Mouse (Mus musculus): ENCODE measurements around the gene Amdhd1. TPM values are rescaled to one million over a fixed set of nuclear protein-coding genes. Genes with fewer than 3 reads are reported as not detected.

Gene Amdhd1
- 0.11 TPM in 1 of 2 replicates, not detected in the other for polyA plus RNA-seq (2014; fragmentation: Nextera tagmentation; extraction: Ambion mirVana)

DNA sequence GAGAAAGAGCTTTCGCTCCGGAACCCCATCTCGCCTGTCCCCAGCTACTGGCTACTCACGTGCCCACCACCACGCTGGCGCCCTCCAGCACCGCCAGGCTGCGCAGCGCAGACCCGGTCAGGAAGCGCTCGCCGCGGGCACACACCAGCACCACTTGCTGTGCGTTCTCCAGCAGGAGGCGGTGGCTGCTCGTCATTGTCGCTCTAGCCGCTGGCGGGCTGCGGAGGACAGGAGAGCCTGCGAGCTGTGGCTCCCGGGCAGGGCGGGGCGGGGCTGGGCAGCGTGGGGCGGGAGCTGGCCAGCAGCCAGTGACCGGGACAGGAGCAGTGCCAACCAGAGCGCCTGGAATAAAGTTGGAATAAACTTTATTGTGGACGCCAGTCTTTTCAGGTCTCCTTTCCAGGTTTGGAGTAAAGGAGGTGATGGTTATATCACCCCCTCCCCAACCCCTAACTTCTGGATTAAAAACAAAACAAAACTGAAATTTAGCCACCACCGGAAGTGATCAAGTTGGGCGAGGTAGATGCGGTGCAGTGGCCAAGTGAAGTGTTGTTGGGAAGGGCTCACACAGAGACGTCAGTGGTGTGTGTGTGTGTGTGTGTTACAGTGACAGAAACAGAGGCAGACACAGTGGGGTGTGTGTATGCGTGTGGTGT is at the start of gene Amdhd1:
Gene Amdhd1, minus strand, starts transcription at position 259 of the 656 bp plus-strand sequence.
- Histone ChIP-seq H3K9me3 (ENCODE audit: control insufficient read depth, low read length) (no peaks in the 10 kb centered on the region), H3K27me3 (ENCODE audit: control insufficient read depth, insufficient read depth, low read length) (no peaks in the 10 kb centered on the region; the same call in 1 of the 2 replicates), H3K4me1 (ENCODE audit: control insufficient read depth, insufficient read depth, low read length) (peaks cover 4% of the 10 kb centered on the region; the same call in 1 of the 2 replicates), H3K4me3 (ENCODE audit: low read depth, low read length) (peak within 1 kb of the TSS; percentile 31), H3K4me2 (peak within 1 kb of the TSS; percentile 59), H3K36me3 (ENCODE audit: control insufficient read depth, insufficient read depth, low read length) (no peaks in the 10 kb centered on the region), H3K27ac (ENCODE audit: low read depth, low read length) (no peak within 1 kb of the TSS), H3K9ac (ENCODE audit: low read length) (peak within 1 kb of the TSS; percentile 54)
- ATAC-seq (ENCODE audit: low FRiP score): peak; percentile 95
- DNase-seq (ENCODE audit: low spot score, missing footprints): peak; percentile 93
- WGBS: 4% methylated on average over 35 of the region's 35 CpGs

DNA sequence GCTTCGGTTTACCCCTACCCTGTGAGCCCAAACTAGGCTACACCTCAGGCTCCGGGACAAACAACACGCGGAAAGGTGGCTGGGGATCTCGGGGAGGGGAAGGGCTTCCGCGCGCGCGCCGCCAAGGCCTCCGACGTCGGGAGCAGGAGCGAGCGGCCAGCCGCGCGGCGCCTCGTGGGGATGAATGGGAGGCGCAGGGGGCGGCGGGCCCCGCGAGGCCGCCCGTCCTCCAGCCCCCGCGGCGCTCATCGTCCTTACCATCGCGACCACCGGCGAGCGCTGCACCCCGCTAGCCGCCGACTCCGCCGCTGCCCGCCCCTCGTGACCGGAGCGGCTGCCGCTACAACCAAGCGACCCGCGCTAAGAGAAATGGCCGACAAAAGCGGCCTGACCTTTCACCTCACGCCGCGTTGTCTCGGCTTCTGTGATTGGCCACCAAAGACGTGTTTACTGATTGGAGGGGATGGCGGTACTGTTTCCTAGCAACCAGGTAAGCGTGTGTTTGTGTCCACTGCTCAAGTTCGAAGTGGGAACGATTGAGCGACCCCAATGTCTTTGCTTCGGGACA is 49.5 kb upstream of the Amdhd1 start, which contains the start of gene Snrpf:
Gene Snrpf, minus strand, starts transcription at position 426 of the 568 bp plus-strand sequence.
- H3K27me3 ChIP-seq (ENCODE audit: control insufficient read depth, insufficient read depth, low read length): no peaks in the 10 kb centered on the region
- H3K4me1 ChIP-seq (ENCODE audit: control insufficient read depth, insufficient read depth, low read length): peaks cover 7% of the 10 kb centered on the region
- DNase-seq (ENCODE audit: low spot score, missing footprints) (peak; percentile 100), ATAC-seq (ENCODE audit: low FRiP score) (peak; percentile 91)
- H3K9me3 ChIP-seq (ENCODE audit: control insufficient read depth, low read length): no peaks in the 10 kb centered on the region
- H3K9ac ChIP-seq (ENCODE audit: low read length): peak within 1 kb of the TSS; percentile 92
- H3K27ac ChIP-seq (ENCODE audit: low read depth, low read length): peak within 1 kb of the TSS; percentile 59
- H3K4me3 ChIP-seq (ENCODE audit: low read depth, low read length): peak within 1 kb of the TSS; percentile 85
- under 1% methylated on average over 63 of the region's 63 CpGs for WGBS
- H3K36me3 ChIP-seq (ENCODE audit: control insufficient read depth, insufficient read depth, low read length): no peaks in the 10 kb centered on the region
- H3K4me2 ChIP-seq: peak within 1 kb of the TSS; percentile 94

- Histone ChIP-seq H3K4me1 (ENCODE audit: control insufficient read depth, insufficient read depth, low read length) (peaks cover 7% of the 10 kb centered on the region), H3K4me2 (peak overlapping the region; percentile 94), H3K27me3 (ENCODE audit: control insufficient read depth, insufficient read depth, low read length) (no peaks in the 10 kb centered on the region), H3K9me3 (ENCODE audit: control insufficient read depth, low read length) (no peaks in the 10 kb centered on the region), H3K36me3 (ENCODE audit: control insufficient read depth, insufficient read depth, low read length) (no peaks in the 10 kb centered on the region), H3K4me3 (ENCODE audit: low read depth, low read length) (peak overlapping the region; percentile 85), H3K27ac (ENCODE audit: low read depth, low read length) (peak overlapping the region; percentile 59; the same call in 1 of the 2 replicates), H3K9ac (ENCODE audit: low read length) (peak overlapping the region; percentile 92)
- WGBS: 2% methylated on average over 11 of the region's 11 CpGs
- DNase-seq (ENCODE audit: low spot score, missing footprints) (peak; percentile 88), ATAC-seq (ENCODE audit: low FRiP score) (peak; percentile 15)
These were observed 49.0 kb upstream of the Amdhd1 start for GRCm38 (mm10) chr10:93588796-93589195.

DNA sequence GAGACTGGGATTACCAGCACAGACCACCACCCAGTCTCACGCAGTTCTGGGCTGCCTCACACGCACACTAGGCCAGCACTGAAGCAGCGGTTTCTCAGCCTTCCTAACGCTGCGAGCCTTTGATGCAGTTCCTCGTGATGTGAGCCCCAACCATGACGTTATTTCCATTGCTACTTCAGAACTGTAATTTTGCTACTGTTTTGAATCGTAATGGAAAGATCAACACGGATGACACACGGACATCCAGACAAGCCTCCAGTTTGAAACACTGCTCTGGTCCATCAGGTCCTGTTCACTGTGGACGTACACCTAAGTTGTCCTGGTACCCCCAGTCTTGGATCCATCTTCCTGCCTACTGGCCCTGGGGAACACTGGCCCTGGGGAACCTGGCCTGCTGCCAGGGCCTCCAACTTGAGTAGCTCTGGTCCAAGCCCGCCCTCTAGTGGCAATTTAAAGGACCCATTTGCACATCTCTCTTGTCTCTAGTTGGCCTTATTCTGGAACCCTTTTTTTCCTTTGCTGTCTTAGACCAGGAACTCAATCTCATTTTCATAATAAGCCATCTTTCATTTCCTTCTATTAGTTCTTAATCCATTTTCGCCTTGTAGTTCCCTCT is 37.5 kb upstream of the Amdhd1 start:
- DNase-seq (ENCODE audit: low spot score, missing footprints): peak; percentile 94
- no peaks in the 10 kb centered on the region for H3K27me3 ChIP-seq (ENCODE audit: control insufficient read depth, insufficient read depth, low read length)
- no peak overlapping the region for H3K4me2 ChIP-seq
- H3K4me1 ChIP-seq (ENCODE audit: control insufficient read depth, insufficient read depth, low read length): no peaks in the 10 kb centered on the region
- peaks cover 4% of the 10 kb centered on the region; the same call in 1 of the 2 replicates for H3K36me3 ChIP-seq (ENCODE audit: control insufficient read depth, insufficient read depth, low read length)
- 68% methylated on average over 13 of the region's 13 CpGs for WGBS
- no peak overlapping the region for H3K9ac ChIP-seq (ENCODE audit: low read length)
- ATAC-seq (ENCODE audit: low FRiP score): peak; percentile 30; the same call in 1 of the 2 replicates
- no peak overlapping the region for H3K4me3 ChIP-seq (ENCODE audit: low read depth, low read length)
- no peaks in the 10 kb centered on the region for H3K9me3 ChIP-seq (ENCODE audit: control insufficient read depth, low read length)
- H3K27ac ChIP-seq (ENCODE audit: low read depth, low read length): no peak overlapping the region

DNA sequence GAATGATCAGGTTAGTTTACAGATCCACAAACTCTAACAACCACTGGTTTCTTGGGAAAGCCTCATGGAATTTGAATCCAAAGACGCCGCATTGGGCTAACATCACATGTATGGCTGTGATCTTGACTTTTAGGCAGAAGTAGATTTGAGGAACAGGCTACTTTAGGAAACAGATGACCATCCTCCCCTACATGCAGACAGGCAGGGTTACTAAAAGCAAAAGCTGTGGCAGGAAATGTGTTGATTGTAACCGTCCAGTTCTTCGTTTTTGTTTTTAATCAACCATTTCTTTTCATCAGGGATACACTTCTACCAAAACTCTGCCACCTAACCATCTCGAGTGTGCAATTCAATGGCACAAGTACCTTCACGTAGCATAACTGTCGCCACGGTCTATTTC is 36.1 kb upstream of the Amdhd1 start:
- no peaks in the 10 kb centered on the region for H3K4me1 ChIP-seq (ENCODE audit: control insufficient read depth, insufficient read depth, low read length)
- no peak for ATAC-seq (ENCODE audit: low FRiP score)
- no peak overlapping the region for H3K9ac ChIP-seq (ENCODE audit: low read length)
- no peak for DNase-seq (ENCODE audit: low spot score, missing footprints)
- H3K4me2 ChIP-seq: no peak overlapping the region
- no peak overlapping the region for H3K4me3 ChIP-seq (ENCODE audit: low read depth, low read length)
- no peak overlapping the region for H3K27ac ChIP-seq (ENCODE audit: low read depth, low read length)
- H3K36me3 ChIP-seq (ENCODE audit: control insufficient read depth, insufficient read depth, low read length): no peaks in the 10 kb centered on the region
- no peaks in the 10 kb centered on the region for H3K9me3 ChIP-seq (ENCODE audit: control insufficient read depth, low read length)
- 92% methylated on average over 8 of the region's 8 CpGs for WGBS
- H3K27me3 ChIP-seq (ENCODE audit: control insufficient read depth, insufficient read depth, low read length): no peaks in the 10 kb centered on the region

- ATAC-seq (ENCODE audit: low FRiP score): no peak
- WGBS: 67% methylated on average over 4 of the region's 4 CpGs
These were observed 35.1 kb upstream of the Amdhd1 start for GRCm38 (mm10) chr10:93574966-93575365.

DNA sequence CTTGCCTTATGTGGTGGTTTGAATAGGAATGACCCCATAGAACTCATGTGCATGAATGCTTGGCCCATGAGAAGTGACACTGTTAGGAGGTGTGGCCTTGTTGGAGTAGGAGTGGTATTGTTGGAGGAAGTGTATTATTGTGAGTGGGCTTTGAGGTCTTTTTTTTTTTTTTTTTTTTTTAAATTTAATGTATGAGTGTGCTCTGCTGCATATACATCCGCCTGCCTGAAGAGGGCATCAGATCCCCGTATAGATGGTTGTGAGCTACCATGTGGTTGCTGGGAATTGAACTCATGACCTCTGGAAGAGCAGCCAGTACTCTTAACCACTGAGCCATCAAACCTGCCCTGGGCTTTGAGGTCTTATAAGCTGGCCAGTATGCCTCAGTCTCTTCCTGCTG is 32.4 kb upstream of the Amdhd1 start:
- Histone ChIP-seq H3K9me3 (ENCODE audit: control insufficient read depth, low read length) (no peaks in the 10 kb centered on the region), H3K27ac (ENCODE audit: low read depth, low read length) (no peak overlapping the region), H3K4me2 (no peak overlapping the region), H3K27me3 (ENCODE audit: control insufficient read depth, insufficient read depth, low read length) (no peaks in the 10 kb centered on the region), H3K4me1 (ENCODE audit: control insufficient read depth, insufficient read depth, low read length) (no peaks in the 10 kb centered on the region), H3K4me3 (ENCODE audit: low read depth, low read length) (no peak overlapping the region), H3K9ac (ENCODE audit: low read length) (no peak overlapping the region), H3K36me3 (ENCODE audit: control insufficient read depth, insufficient read depth, low read length) (no peaks in the 10 kb centered on the region)
- DNase-seq (ENCODE audit: low spot score, missing footprints): no peak
- WGBS: 68% methylated on average over 2 of the region's 2 CpGs
- ATAC-seq (ENCODE audit: low FRiP score): no peak

More at GRCm38 (mm10) chr10:93574966-93575365, 35.1 kb upstream of the Amdhd1 start:
- Histone ChIP-seq H3K9ac (ENCODE audit: low read length) (no peak overlapping the region), H3K27me3 (ENCODE audit: control insufficient read depth, insufficient read depth, low read length) (no peaks in the 10 kb centered on the region), H3K4me1 (ENCODE audit: control insufficient read depth, insufficient read depth, low read length) (no peaks in the 10 kb centered on the region), H3K36me3 (ENCODE audit: control insufficient read depth, insufficient read depth, low read length) (no peaks in the 10 kb centered on the region), H3K4me2 (no peak overlapping the region), H3K4me3 (ENCODE audit: low read depth, low read length) (no peak overlapping the region), H3K27ac (ENCODE audit: low read depth, low read length) (no peak overlapping the region), H3K9me3 (ENCODE audit: control insufficient read depth, low read length) (no peaks in the 10 kb centered on the region)
- DNase-seq (ENCODE audit: low spot score, missing footprints): no peak

DNA sequence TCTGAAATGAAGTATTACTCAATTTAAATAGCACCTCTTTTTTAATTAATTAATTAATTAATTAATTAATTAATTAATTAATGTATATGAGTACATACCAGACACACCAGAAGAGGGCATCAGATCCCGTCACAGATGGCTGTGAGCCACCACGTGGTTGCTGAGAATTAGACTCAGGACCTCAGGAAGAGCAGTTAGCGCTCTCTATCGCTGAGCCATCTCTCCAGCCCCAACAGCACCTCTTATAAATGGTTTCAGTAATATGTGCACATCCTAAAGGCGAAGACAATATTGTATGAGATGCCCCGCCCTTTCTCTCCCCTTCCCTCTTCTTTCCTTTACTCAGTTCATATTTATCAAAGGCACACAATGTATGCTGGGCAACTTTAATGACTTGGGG is 28.8 kb upstream of the Amdhd1 start:
- H3K27me3 ChIP-seq (ENCODE audit: control insufficient read depth, insufficient read depth, low read length): no peaks in the 10 kb centered on the region
- H3K4me1 ChIP-seq (ENCODE audit: control insufficient read depth, insufficient read depth, low read length): no peaks in the 10 kb centered on the region
- no peaks in the 10 kb centered on the region for H3K36me3 ChIP-seq (ENCODE audit: control insufficient read depth, insufficient read depth, low read length)
- H3K9ac ChIP-seq (ENCODE audit: low read length): no peak overlapping the region
- 90% methylated on average over 6 of the region's 6 CpGs for WGBS
- no peak overlapping the region for H3K4me2 ChIP-seq
- H3K4me3 ChIP-seq (ENCODE audit: low read depth, low read length): no peak overlapping the region
- no peak overlapping the region for H3K27ac ChIP-seq (ENCODE audit: low read depth, low read length)
- no peak for ATAC-seq (ENCODE audit: low FRiP score)
- DNase-seq (ENCODE audit: low spot score, missing footprints): peak; percentile 73
- no peaks in the 10 kb centered on the region for H3K9me3 ChIP-seq (ENCODE audit: control insufficient read depth, low read length)

Data from midbrain, embryonic 11.5 days (tissue).